Mouse (Mus musculus): ENCODE measurements around the gene Mta3.
A peak's percentile ranks its signal among the peaks of the same experiment; 100 is the strongest.
"Not testable (repeated sequence)": the region's sequence is repeated elsewhere in the genome, so short reads cannot be mapped to it uniquely, and the experiment has no call there.

Mta3 gene

GRCm38 (mm10) chr17:83849717-83850116 lies 143.8 kb downstream of the Mta3 start:
- DNase-seq (ENCODE audit: low read depth, low spot score): no peak

DNA sequence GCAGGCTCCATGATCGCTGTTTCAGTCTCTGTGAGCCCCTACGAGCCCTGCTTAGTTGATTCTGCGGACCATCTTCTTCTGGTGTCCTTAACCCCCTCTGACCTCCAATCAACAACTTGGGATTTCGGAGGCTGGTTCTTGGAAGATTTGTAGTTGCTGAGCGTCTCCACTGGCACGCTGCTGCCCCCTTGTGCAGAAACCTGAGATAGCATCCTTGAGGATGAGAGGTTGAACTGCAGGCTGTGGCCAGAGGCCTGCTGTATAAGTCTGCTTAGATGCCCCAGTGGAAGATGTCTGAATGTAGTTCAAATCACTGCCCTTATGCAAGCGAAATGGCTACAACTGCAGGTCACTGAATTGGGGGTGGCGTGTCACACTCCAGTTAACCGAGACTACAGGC lies 144.5 kb downstream of the Mta3 start:
- DNase-seq (ENCODE audit: low read depth, low spot score): peak; percentile 91

- DNase-seq (ENCODE audit: low read depth, low spot score): no peak
Observed at GRCm38 (mm10) chr17:83850864-83851263, 144.9 kb downstream of the Mta3 start.

DNA sequence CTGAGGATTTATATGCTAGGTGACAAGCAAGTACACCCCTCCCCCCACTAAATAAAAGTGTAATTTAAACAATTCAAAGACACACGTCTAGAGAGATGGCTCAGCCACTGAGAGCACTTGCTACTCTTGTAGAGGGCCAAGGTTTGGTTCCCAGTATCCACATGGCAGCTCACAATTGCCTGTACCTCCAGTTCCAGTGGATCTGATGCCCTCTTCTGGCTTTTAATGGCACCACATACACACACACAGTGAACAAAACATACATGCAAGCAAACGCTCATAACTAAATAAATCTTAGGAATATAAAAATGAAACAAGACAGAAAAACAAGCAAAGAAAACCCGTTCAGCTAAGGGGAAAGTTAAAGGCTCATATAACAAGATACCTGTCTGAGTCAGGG lies 147.9 kb downstream of the Mta3 start:
- no peak for DNase-seq (ENCODE audit: low read depth, low spot score)

GRCm38 (mm10) chr17:83854284-83854918 lies 148.4 kb downstream of the Mta3 start:
- no peak for DNase-seq (ENCODE audit: low read depth, low spot score)

DNA sequence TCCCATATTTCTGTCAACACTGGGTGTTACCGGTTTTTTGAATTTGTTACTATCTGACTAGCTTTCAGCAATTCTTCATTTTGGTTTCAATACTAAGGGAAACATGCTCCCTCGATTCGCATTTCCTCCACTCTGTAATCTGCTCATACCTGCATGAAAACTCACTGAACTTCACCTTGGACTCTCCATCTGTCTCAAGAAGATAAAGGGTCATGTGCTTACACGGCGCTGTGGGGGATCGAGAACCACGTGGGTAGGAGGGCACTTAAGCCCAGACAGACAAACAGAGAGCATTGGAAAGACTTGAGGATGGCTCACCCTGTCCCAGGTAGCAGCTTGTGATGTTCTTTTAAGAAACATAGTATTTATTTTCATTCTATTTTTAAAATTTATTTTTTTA lies 152.4 kb downstream of the Mta3 start:
- no peak for DNase-seq (ENCODE audit: low read depth, low spot score)

- DNase-seq (ENCODE audit: low read depth, low spot score): no peak
Observed at GRCm38 (mm10) chr17:83859639-83860038, 153.7 kb downstream of the Mta3 start.

- DNase-seq (ENCODE audit: low read depth, low spot score): no peak
Observed at GRCm38 (mm10) chr17:83860224-83860623, 154.3 kb downstream of the Mta3 start.

DNA sequence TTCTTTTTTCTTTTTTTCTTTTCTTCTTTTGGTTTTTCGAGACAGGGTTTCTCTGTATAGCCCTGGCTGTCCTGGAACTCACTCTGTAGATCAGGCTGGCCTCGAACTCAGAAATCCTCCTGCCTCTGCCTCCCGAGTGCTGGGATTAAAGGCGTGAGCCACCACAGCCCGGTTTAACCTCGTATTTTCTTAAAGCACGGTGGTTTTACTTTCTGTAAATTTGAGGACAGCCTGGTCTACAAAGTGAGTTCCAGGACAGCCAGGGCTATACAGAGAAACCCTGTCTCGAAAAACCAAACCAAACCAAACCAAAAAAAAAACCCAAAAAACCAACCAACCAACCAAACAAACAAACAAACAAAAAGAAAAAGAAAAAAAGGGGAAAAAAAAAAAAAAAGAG lies 155.0 kb downstream of the Mta3 start:
- not testable (repeated sequence) for DNase-seq (ENCODE audit: low read depth, low spot score)

DNA sequence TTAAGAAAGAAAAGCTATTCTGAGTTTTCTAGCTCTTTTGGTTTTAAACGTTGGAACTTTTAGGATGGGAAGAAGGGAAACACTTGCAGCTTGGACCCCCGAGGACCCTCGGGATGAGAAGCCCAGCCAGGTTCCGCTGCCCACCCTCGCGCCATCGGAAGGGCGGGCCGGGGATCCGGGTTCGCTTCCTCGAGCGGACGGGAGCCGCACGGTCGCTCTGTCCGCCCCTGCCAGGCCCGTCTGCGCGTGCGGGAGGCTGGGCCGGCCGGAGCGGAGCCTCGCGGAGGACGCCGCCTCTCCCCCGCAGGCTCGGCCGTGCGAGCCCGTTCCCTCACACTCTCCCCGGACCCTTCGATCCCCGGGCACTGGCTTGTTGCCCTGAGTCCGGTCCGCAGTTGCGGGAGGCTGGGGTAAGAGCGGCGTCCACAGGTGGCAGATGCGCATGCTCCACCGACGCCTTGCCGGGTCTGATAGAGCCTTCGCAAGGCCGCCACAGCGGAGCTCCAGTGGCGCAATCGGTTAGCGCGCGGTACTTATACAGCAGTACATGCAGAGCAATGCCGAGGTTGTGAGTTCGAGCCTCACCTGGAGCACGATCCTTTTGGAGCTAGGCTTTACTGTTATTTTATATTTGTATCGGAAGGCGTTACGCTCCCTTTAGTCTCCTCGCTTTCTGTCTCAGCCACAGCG lies 155.6 kb downstream of the Mta3 start:
- peak; percentile 96 for DNase-seq (ENCODE audit: low read depth, low spot score)

DNA sequence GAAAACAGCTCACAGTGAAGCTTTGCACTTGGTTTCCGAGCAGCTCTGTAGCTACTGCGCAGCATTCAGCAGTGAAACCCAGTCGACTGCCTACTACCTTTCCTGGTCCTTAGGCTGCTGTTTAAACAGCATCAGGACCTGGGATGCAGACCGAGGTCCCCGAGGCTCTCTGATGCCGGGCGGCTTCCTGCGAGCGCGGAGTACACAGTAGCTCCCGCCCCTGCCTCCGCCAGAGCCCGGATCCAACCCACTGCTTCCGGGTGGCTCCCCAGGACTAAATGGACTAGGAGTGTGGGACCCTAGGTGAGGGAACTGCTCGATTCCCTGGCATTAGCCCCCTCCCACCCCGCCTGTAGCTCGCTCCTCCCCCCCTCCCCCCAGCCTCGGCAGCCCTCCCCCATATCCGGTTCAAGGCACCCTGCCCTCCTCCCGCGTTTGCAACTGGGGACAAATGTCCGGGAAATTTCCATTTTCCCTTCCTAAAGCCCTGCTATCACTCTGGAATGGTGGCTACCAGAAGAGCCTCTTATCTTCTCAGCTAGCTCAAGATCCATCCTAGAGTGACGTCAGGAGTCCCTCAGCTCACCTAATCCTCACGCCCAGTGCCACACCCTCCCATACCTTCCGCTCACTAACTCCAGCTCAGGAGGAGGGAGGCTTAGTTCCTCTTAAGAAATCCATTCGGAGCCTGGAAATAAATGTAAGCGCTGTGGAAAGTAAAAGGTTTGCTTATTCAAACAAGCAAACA lies 156.3 kb downstream of the Mta3 start:
- DNase-seq (ENCODE audit: low read depth, low spot score): peak; percentile 50

GRCm38 (mm10) chr17:83865366-83865765 lies 159.4 kb downstream of the Mta3 start:
- no peak for DNase-seq (ENCODE audit: low read depth, low spot score)

GRCm38 (mm10) chr17:83866582-83866981 lies 160.6 kb downstream of the Mta3 start:
- peak; percentile 79 for DNase-seq (ENCODE audit: low read depth, low spot score)

GRCm38 (mm10) chr17:83870385-83870784 lies 164.4 kb downstream of the Mta3 start:
- no peak for DNase-seq (ENCODE audit: low read depth, low spot score)

All from mesoderm, embryonic 11.5 days (tissue).